Mouse (Mus musculus) Patski (cell line): Measurements from ENCODE around the gene Tpt1. TPM values are rescaled to one million over a fixed set of nuclear protein-coding genes. Genes with fewer than 3 reads are reported as not detected.
"Not testable (repeated sequence)": the region's sequence is repeated elsewhere in the genome, so short reads cannot be mapped to it uniquely, and the experiment has no call there.

Experiments used
- ATAC-seq: fragments of 100-300 bp; one replicate; pipeline ENCODE4 v1.8.0; 2021
- CTCF ChIA-PET: fragments of 350-600 bp; sonication (Branson Sonifier 250); formaldehyde crosslinking; loops from one replicate; lab custom pipeline; 2022; ENCODE audit warnings: inconsistent platforms; lab: Charles Lee
- POLR2A ChIA-PET: fragments of 350-600 bp; sonication (Branson Sonifier 250); formaldehyde crosslinking; loops from one replicate; lab custom pipeline; 2022; ENCODE audit warnings: antibody characterized with exemption, inconsistent platforms; lab: Charles Lee
- DNase-seq: peaks from one replicate; pipeline ENCODE4 v3.0.0-alpha.2; 2011; ENCODE audit warnings: low read depth, low spot score
- H3K27me3 ChIP-seq: fragments of 371-371 bp; one replicate; pipeline ENCODE4 v1.5.1; 2021
- CTCF ChIP-seq: fragments of 100-300 bp; IDR thresholded peaks from one replicate; pipeline ENCODE4 v1.5.1; 2021
- in situ Hi-C: fragments of 300-500 bp; cut with MboI; formaldehyde crosslinking; loops from 3 replicates; pipeline ENCODE4 v1.11.1; 2018; ENCODE audit warnings: low pct_unique_long_range_greater_than_20kb, mixed read lengths
- polyA plus RNA-seq: library from polyadenylated mRNA; unstranded; gene quantifications from one replicate; pipeline ENCODE4 v1.2.3, GENCODE M21; 2021

The Tpt1 gene
- polyA plus RNA-seq, 1 experiment from 2014 or later: 2,058 TPM

- ATAC-seq: no peak
- TF ChIP-seq CTCF: no peak
- CTCF ChIA-PET: interaction anchor here (1.3 to 3.8 kb wide), 6 partner anchors 8 to 55 kb away, joined by 4 to 22 read pairs (median 10); no protein-coding TSS in a partner anchor
- POLR2A ChIA-PET: interaction anchor here (1.5 kb wide), 1 partner anchor 13 kb away, joined by 5 read pairs; no protein-coding TSS in a partner anchor
- no peak for DNase-seq
- in situ Hi-C loops: loop anchor here (10.0 kb wide), 1 partner anchor 53 kb away; no protein-coding TSS in a partner anchor
- H3K27me3 ChIP-seq: no peaks in the 10 kb centered on the region
Measured at GRCm38 (mm10) chr14:75828221-75828620, 16.7 kb upstream of the Tpt1 start.

GRCm38 (mm10) chr14:75828866-75829806 is 15.8 kb upstream of the Tpt1 start:
- DNase-seq (no peak), ATAC-seq (peak; percentile 70)
- no peaks in the 10 kb centered on the region for H3K27me3 ChIP-seq
- TF ChIP-seq CTCF: peak; percentile 96
- ChIA-PET CTCF (interaction anchor here (1.0 to 3.8 kb wide), 14 partner anchors 9 to 61 kb away, joined by 3 to 22 read pairs (median 4); no protein-coding TSS in a partner anchor), POLR2A (interaction anchor here (0.8 to 1.5 kb wide), 3 partner anchors 14 to 22 kb away, joined by 3 to 5 read pairs (median 3); no protein-coding TSS in a partner anchor)
- in situ Hi-C loops: loop anchor here (10.0 kb wide), 1 partner anchor 54 kb away; no protein-coding TSS in a partner anchor

GRCm38 (mm10) chr14:75829817-75830216 is 15.1 kb upstream of the Tpt1 start:
- not testable (repeated sequence) for ATAC-seq, DNase-seq, H3K27me3 ChIP-seq
- POLR2A ChIA-PET: interaction anchor here (0.8 kb wide), 1 partner anchor 14 kb away, joined by 3 read pairs; no protein-coding TSS in a partner anchor
- CTCF ChIA-PET: interaction anchor here (1.0 to 3.8 kb wide), 13 partner anchors 10 to 61 kb away, joined by 3 to 22 read pairs (median 4); no protein-coding TSS in a partner anchor
- in situ Hi-C loops: loop anchor here (5.0 to 10.0 kb wide), 2 partner anchors 38 to 55 kb away; no protein-coding TSS in a partner anchor

- in situ Hi-C loops: loop anchor here (5.0 kb wide), 1 partner anchor 40 kb away; no protein-coding TSS in a partner anchor
- CTCF ChIA-PET: no interaction called here
- H3K27me3 ChIP-seq: no peaks in the 10 kb centered on the region
- POLR2A ChIA-PET: no interaction called here
- ATAC-seq: no peak
- TF ChIP-seq CTCF: no peak
- no peak for DNase-seq
Measured at GRCm38 (mm10) chr14:75832031-75832430, 12.9 kb upstream of the Tpt1 start.

- DNase-seq (no peak), ATAC-seq (no peak)
- no peak for TF ChIP-seq CTCF
- CTCF ChIA-PET: no interaction called here
- in situ Hi-C loops: loop anchor here (5.0 kb wide), 1 partner anchor 41 kb away; no protein-coding TSS in a partner anchor
- no peaks in the 10 kb centered on the region for H3K27me3 ChIP-seq
- POLR2A ChIA-PET: no interaction called here
Measured at GRCm38 (mm10) chr14:75832982-75833381, 11.9 kb upstream of the Tpt1 start.

- ATAC-seq: no peak
- ChIA-PET POLR2A (interaction anchor here (1.2 to 1.5 kb wide), 2 partner anchors 10 to 47 kb away, joined by 3 to 5 read pairs; partner anchors contain the start of gene Slc25a30), CTCF (interaction anchor here (1.0 to 1.8 kb wide), 5 partner anchors 9 to 32 kb away, joined by 3 to 4 read pairs (median 4); partner anchors contain the start of gene Tpt1)
- no peaks in the 10 kb centered on the region for H3K27me3 ChIP-seq
- DNase-seq: no peak
- TF ChIP-seq CTCF: no peak
- in situ Hi-C loops: loop anchor here (5.0 kb wide), 1 partner anchor 41 kb away; no protein-coding TSS in a partner anchor
Measured at GRCm38 (mm10) chr14:75833546-75834250, 11.2 kb upstream of the Tpt1 start.

- no peak for TF ChIP-seq CTCF
- CTCF ChIA-PET: interaction anchor here (0.8 to 2.1 kb wide), 7 partner anchors 10 to 66 kb away, joined by 3 to 4 read pairs (median 4); partner anchors contain the start of genes Slc25a30 and Tpt1
- POLR2A ChIA-PET: interaction anchor here (0.9 to 1.5 kb wide), 3 partner anchors 9 to 47 kb away, joined by 3 to 5 read pairs (median 3); partner anchors contain the start of gene Slc25a30
Measured at GRCm38 (mm10) chr14:75834251-75834738, 10.6 kb upstream of the Tpt1 start.

GRCm38 (mm10) chr14:75834739-75835381 is 10.0 kb upstream of the Tpt1 start:
- TF ChIP-seq CTCF: peak; percentile 36
- ATAC-seq: peak; percentile 77
- no peaks in the 10 kb centered on the region for H3K27me3 ChIP-seq
- ChIA-PET POLR2A (interaction anchor here (0.6 to 1.5 kb wide), 4 partner anchors 9 to 671 kb away, joined by 3 to 5 read pairs (median 3); partner anchors contain the start of gene Slc25a30), CTCF (interaction anchor here (0.8 to 2.1 kb wide), 7 partner anchors 9 to 67 kb away, joined by 3 to 4 read pairs (median 4); partner anchors contain the start of genes Slc25a30 and Tpt1)
- DNase-seq: no peak
- in situ Hi-C loops: loop anchor here (5.0 kb wide), 1 partner anchor 43 kb away; no protein-coding TSS in a partner anchor

More at GRCm38 (mm10) chr14:75834251-75834738, 10.6 kb upstream of the Tpt1 start:
- in situ Hi-C loops: loop anchor here (5.0 kb wide), 1 partner anchor 42 kb away; no protein-coding TSS in a partner anchor
- peak; percentile 61 for DNase-seq
- no peaks in the 10 kb centered on the region for H3K27me3 ChIP-seq
- peak; percentile 70 for ATAC-seq

GRCm38 (mm10) chr14:75836579-75836978 is 8.3 kb upstream of the Tpt1 start:
- no peak for TF ChIP-seq CTCF
- ATAC-seq: no peak
- DNase-seq: no peak
- H3K27me3 ChIP-seq: no peaks in the 10 kb centered on the region
- ChIA-PET CTCF (no interaction called here), POLR2A (no interaction called here)
- in situ Hi-C loops: no loop called here
